Mouse (Mus musculus) ES-Bruce4 (cell line): ENCODE results near the gene Prkce. TPM values are rescaled to one million over a fixed set of nuclear protein-coding genes. Genes with fewer than 3 reads are reported as not detected.

Experiments
- H3K27ac ChIP-seq: 2 replicates; pipeline ENCODE4 v1.5.1; 2012; ENCODE audit warnings: low read length, inconsistent platforms; ENCODE audit not compliant: insufficient read depth
- H3K27me3 ChIP-seq: 2 replicates; pipeline ENCODE4 v1.6.1; 2012; ENCODE audit warnings: mild to moderate bottlenecking, low read length, inconsistent platforms; ENCODE audit not compliant: control insufficient read depth, poor library complexity, insufficient read depth, severe bottlenecking
- H3K36me3 ChIP-seq: 2 replicates; pipeline ENCODE4 v1.6.1; 2012; ENCODE audit warnings: inconsistent platforms, mild to moderate bottlenecking, low read length, moderate library complexity; ENCODE audit not compliant: control insufficient read depth, poor library complexity, insufficient read depth, severe bottlenecking
- H3K4me1 ChIP-seq: one replicate; pipeline ENCODE4 v1.8.1; 2011; ENCODE audit warnings: low read length; ENCODE audit not compliant: control insufficient read depth, insufficient read depth
- H3K4me3 ChIP-seq: 2 replicates; pipeline ENCODE4 v1.5.1; 2011; ENCODE audit warnings: low read depth, mild to moderate bottlenecking, low read length
- H3K9ac ChIP-seq: 2 replicates; pipeline ENCODE4 v1.6.1; 2012; ENCODE audit warnings: low read depth, mild to moderate bottlenecking, inconsistent platforms; ENCODE audit not compliant: poor library complexity, severe bottlenecking
- H3K9me3 ChIP-seq: replicated peaks from 2 replicates; pipeline ENCODE4 v1.6.1; 2012; ENCODE audit warnings: mild to moderate bottlenecking, low read length, inconsistent platforms; ENCODE audit not compliant: control insufficient read depth, poor library complexity, insufficient read depth, severe bottlenecking
- CTCF ChIP-seq: IDR thresholded peaks from one replicate; pipeline ENCODE4 v1.8.1; 2011; ENCODE audit warnings: low read depth, low read length
- EP300 ChIP-seq: IDR thresholded peaks from 2 replicates; pipeline ENCODE4 v1.6.1; 2011; ENCODE audit warnings: low read depth, low read length; ENCODE audit not compliant: insufficient read depth
- POLR2A ChIP-seq: IDR thresholded peaks from one replicate; pipeline ENCODE4 v1.8.1; 2011; ENCODE audit warnings: low read length; ENCODE audit not compliant: insufficient read depth
- polyA plus RNA-seq: library from polyadenylated mRNA; stranded (reverse); fragments of >200 nt; gene quantifications from 2 replicates; pipeline ENCODE4 v1.2.4, GENCODE M21; 2011; ENCODE audit warnings: low read depth; ENCODE audit not compliant: missing spikeins, insufficient read depth, insufficient read length

The Prkce gene
- polyA plus RNA-seq, 1 experiment = 4.3 TPM

GRCm38 (mm10) chr17:86589681-86590080, 422.1 kb downstream of the Prkce start:
- Histone ChIP-seq H3K9ac (no peak overlapping the region), H3K27me3 (no peaks in the 10 kb centered on the region), H3K4me3 (no peak overlapping the region), H3K4me1 (no peaks in the 10 kb centered on the region), H3K36me3 (no peaks in the 10 kb centered on the region), H3K27ac (no peak overlapping the region), H3K9me3 (no peaks in the 10 kb centered on the region)
- TF ChIP-seq EP300 (no peak), CTCF (no peak), POLR2A (no peak)

- no peak for TF ChIP-seq CTCF
- no peak for TF ChIP-seq POLR2A
- no peak for TF ChIP-seq EP300
- H3K9ac ChIP-seq = no peak overlapping the region
- no peaks in the 10 kb centered on the region for H3K36me3 ChIP-seq
- no peak overlapping the region for H3K4me3 ChIP-seq
- no peaks in the 10 kb centered on the region for H3K9me3 ChIP-seq
- H3K27ac ChIP-seq = no peak overlapping the region
- H3K4me1 ChIP-seq = peaks cover 1% of the 10 kb centered on the region
- no peaks in the 10 kb centered on the region for H3K27me3 ChIP-seq
Measured at GRCm38 (mm10) chr17:86591241-86591640, 423.7 kb downstream of the Prkce start.

- Histone ChIP-seq H3K27ac (no peak overlapping the region), H3K36me3 (no peaks in the 10 kb centered on the region), H3K27me3 (no peaks in the 10 kb centered on the region), H3K9me3 (no peaks in the 10 kb centered on the region), H3K4me1 (peaks cover 1% of the 10 kb centered on the region), H3K4me3 (no peak overlapping the region), H3K9ac (no peak overlapping the region)
- TF ChIP-seq POLR2A (no peak), CTCF (no peak), EP300 (no peak)
Measured at GRCm38 (mm10) chr17:86592991-86593586, 425.5 kb downstream of the Prkce start.

GRCm38 (mm10) chr17:86595526-86595925, 427.9 kb downstream of the Prkce start:
- Histone ChIP-seq H3K9ac (no peak overlapping the region), H3K4me1 (peaks cover 1% of the 10 kb centered on the region), H3K27me3 (no peaks in the 10 kb centered on the region), H3K36me3 (no peaks in the 10 kb centered on the region), H3K4me3 (no peak overlapping the region), H3K9me3 (no peaks in the 10 kb centered on the region), H3K27ac (no peak overlapping the region; the same call in 1 of the 2 replicates)
- no peak for TF ChIP-seq POLR2A
- TF ChIP-seq EP300 = no peak
- TF ChIP-seq CTCF = no peak

GRCm38 (mm10) chr17:86601116-86601515, 433.5 kb downstream of the Prkce start:
- H3K4me1 ChIP-seq = peaks cover 3% of the 10 kb centered on the region
- H3K36me3 ChIP-seq = no peaks in the 10 kb centered on the region

GRCm38 (mm10) chr17:86601901-86602300, 434.3 kb downstream of the Prkce start:
- Histone ChIP-seq H3K27me3 (no peaks in the 10 kb centered on the region), H3K4me1 (peaks cover 3% of the 10 kb centered on the region), H3K9ac (no peak overlapping the region), H3K9me3 (no peaks in the 10 kb centered on the region), H3K36me3 (no peaks in the 10 kb centered on the region), H3K27ac (no peak overlapping the region), H3K4me3 (no peak overlapping the region)
- 0 out of 2 replicates have a peak, but pooled peaks have one; percentile 46 for TF ChIP-seq EP300
- TF ChIP-seq POLR2A = no peak

More at GRCm38 (mm10) chr17:86601116-86601515, 433.5 kb downstream of the Prkce start:
- Histone ChIP-seq H3K27me3 (no peaks in the 10 kb centered on the region), H3K27ac (no peak overlapping the region), H3K4me3 (no peak overlapping the region), H3K9ac (no peak overlapping the region), H3K9me3 (no peaks in the 10 kb centered on the region)
- TF ChIP-seq POLR2A (no peak), CTCF (no peak), EP300 (no peak)
